Mouse (Mus musculus): ENCODE measurements around the gene Tmem163. TPM values are rescaled to one million over a fixed set of nuclear protein-coding genes. Genes with fewer than 3 reads are reported as not detected.

The Tmem163 gene
- polyA plus RNA-seq, 1 experiment = 5.7 TPM

GRCm38 (mm10) chr1:127500219-127500618 is 179.1 kb downstream of the Tmem163 start:
- TF ChIP-seq CTCF (IDR thresholded peaks at IDR 0.05; ENCODE audit: control insufficient read depth, insufficient read depth, low read length) (peak; percentile 84), POLR2A (IDR thresholded peaks at IDR 0.05; ENCODE audit: borderline replicate concordance, control insufficient read depth, low read depth, low read length) (no peak)
- no peak overlapping the region for H3K4me3 ChIP-seq (replicated peaks; ENCODE audit: control insufficient read depth, low read depth, low read length)
- no peak overlapping the region for H3K27ac ChIP-seq (ENCODE audit: control insufficient read depth, insufficient read depth, low read depth, low read length, poor library complexity)
- 9% methylated on average over 8 of the region's 8 CpGs for WGBS
- peaks cover 2% of the 10 kb centered on the region; the same call in 1 of the 2 replicates for H3K4me1 ChIP-seq (ENCODE audit: control insufficient read depth, insufficient read depth, low read length)

- Histone ChIP-seq H3K4me1 (ENCODE audit: control insufficient read depth, insufficient read depth, low read length) (peaks cover 2% of the 10 kb centered on the region; the same call in 1 of the 2 replicates), H3K27ac (ENCODE audit: control insufficient read depth, insufficient read depth, low read depth, low read length, poor library complexity) (no peak overlapping the region), H3K4me3 (replicated peaks; ENCODE audit: control insufficient read depth, low read depth, low read length) (no peak overlapping the region)
- TF ChIP-seq CTCF (IDR thresholded peaks at IDR 0.05; ENCODE audit: control insufficient read depth, insufficient read depth, low read length) = no peak
- no peak for TF ChIP-seq POLR2A (IDR thresholded peaks at IDR 0.05; ENCODE audit: borderline replicate concordance, control insufficient read depth, low read depth, low read length)
- 66% methylated on average over 9 of the region's 9 CpGs for WGBS
These were observed 180.6 kb downstream of the Tmem163 start for GRCm38 (mm10) chr1:127498746-127499145.

DNA sequence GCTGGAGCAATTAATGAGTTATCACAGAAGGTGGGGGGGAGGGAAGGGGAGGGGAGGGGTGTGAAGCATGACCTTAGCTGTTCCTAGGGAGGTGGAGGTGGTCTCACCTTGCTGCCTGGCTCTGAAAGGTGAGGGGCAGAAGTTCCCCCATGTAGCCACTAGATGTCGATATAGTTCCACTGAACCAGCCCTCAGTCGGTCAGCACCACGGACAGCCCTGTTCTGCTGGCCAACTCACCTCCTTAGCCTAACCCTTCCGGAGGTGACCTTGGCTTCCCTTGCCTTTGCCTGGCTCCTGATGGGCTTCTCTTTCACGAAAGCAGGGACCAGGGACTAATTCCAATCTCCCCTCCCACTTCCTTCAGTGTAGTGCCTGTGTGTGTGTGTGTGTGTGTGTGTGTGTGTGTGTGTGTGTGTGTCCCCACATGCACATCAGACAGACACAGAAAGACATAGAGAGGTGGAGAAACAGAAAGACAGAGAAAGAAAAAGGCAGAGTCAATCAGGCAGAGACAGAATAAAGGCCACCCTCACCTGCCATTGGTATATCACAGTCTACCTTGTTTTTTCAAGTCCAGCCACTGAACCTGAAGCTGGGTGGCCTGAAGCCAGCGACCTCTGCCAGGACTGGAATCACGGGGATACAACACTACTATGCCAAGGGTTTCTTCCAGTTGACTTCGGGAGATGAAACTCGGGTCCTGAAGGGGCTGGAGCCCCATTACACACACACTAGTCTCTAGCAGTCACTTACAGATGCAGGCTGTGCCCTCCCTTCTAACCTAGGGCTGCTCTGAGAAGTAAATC is 182.4 kb downstream of the Tmem163 start:
- TF ChIP-seq POLR2A (IDR thresholded peaks at IDR 0.05; ENCODE audit: borderline replicate concordance, control insufficient read depth, low read depth, low read length) = no peak
- TF ChIP-seq CTCF (IDR thresholded peaks at IDR 0.05; ENCODE audit: control insufficient read depth, insufficient read depth, low read length) = peak; percentile 94
- H3K4me1 ChIP-seq (ENCODE audit: control insufficient read depth, insufficient read depth, low read length) = peaks cover 2% of the 10 kb centered on the region; the same call in 1 of the 2 replicates
- H3K4me3 ChIP-seq (replicated peaks; ENCODE audit: control insufficient read depth, low read depth, low read length) = no peak overlapping the region
- no peak overlapping the region for H3K27ac ChIP-seq (ENCODE audit: control insufficient read depth, insufficient read depth, low read depth, low read length, poor library complexity)
- WGBS = 27% methylated on average over 9 of the region's 9 CpGs

DNA sequence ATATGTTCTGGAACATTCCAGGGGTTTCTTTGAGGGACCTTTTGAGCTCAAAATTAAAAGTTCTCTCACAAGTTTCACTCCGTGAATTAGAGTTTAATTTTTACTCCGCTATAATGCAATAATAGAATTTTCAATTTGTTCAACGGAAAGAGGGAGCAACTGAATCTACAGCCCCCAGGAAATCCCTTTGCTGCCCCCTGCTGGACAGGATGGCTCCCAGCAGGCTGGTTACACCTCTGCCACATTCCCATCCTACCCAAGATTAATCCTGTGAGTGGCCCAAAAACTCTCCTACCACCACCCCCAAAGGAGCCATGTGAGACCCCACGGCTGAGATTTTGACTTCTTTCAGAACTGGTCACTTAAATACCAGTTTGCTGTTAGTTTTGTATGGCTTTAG is 192.2 kb downstream of the Tmem163 start:
- no peak overlapping the region for H3K27ac ChIP-seq (ENCODE audit: control insufficient read depth, insufficient read depth, low read depth, low read length, poor library complexity)
- no peaks in the 10 kb centered on the region for H3K4me1 ChIP-seq (ENCODE audit: control insufficient read depth, insufficient read depth, low read length)
- H3K4me3 ChIP-seq (replicated peaks; ENCODE audit: control insufficient read depth, low read depth, low read length) = no peak overlapping the region
- WGBS = 79% methylated on average over 4 of the region's 4 CpGs
- no peak for TF ChIP-seq POLR2A (IDR thresholded peaks at IDR 0.05; ENCODE audit: borderline replicate concordance, control insufficient read depth, low read depth, low read length)
- TF ChIP-seq CTCF (IDR thresholded peaks at IDR 0.05; ENCODE audit: control insufficient read depth, insufficient read depth, low read length) = peak; percentile 65; the same call in 1 of the 2 replicates

DNA sequence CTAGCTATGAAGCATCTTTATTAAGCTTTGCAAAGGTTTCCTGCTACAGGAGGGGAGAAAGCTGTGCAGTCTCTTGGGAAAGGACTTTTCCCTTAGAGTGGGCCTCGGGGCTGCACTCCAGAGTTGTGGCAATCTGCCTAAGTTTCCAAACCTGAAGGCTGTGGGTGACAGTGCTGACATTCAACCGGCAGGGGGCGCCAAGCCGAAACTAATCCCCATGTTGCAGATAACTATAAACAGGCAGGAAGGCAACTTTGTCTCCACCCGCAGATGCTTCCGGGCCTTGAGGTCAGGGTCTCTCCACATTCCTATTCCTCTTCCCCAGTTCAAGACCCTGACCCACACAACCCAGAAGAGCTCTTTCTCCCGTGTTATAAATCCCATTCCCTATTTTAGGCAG is 194.5 kb downstream of the Tmem163 start:
- Histone ChIP-seq H3K4me1 (ENCODE audit: control insufficient read depth, insufficient read depth, low read length) (no peaks in the 10 kb centered on the region), H3K4me3 (replicated peaks; ENCODE audit: control insufficient read depth, low read depth, low read length) (no peak overlapping the region), H3K27ac (ENCODE audit: control insufficient read depth, insufficient read depth, low read depth, low read length, poor library complexity) (no peak overlapping the region)
- TF ChIP-seq POLR2A (IDR thresholded peaks at IDR 0.05; ENCODE audit: borderline replicate concordance, control insufficient read depth, low read depth, low read length) (no peak), CTCF (IDR thresholded peaks at IDR 0.05; ENCODE audit: control insufficient read depth, insufficient read depth, low read length) (peak; percentile 83)
- WGBS = 36% methylated on average over 7 of the region's 7 CpGs

DNA sequence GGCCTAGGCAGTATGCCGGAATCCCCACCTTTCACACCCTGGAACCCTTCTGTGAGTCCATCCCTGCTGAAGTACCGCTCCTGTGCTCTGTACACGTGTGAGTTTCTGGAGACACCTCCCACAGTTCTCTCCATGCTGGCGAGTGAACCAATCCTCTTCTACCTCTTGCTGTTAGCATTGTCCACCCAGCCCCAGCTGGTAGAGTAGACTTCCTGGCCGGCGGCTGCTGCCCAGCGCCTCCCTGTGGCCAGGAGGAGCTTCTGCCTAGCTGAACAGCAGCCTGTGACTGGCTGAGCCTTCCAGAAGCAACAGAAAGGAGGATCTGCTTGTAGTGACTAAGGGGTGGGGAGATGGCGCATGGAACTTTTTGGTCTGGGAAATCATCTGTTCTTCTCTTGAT is 195.2 kb downstream of the Tmem163 start:
- Histone ChIP-seq H3K4me3 (replicated peaks; ENCODE audit: control insufficient read depth, low read depth, low read length) (no peak overlapping the region), H3K4me1 (ENCODE audit: control insufficient read depth, insufficient read depth, low read length) (no peaks in the 10 kb centered on the region), H3K27ac (ENCODE audit: control insufficient read depth, insufficient read depth, low read depth, low read length, poor library complexity) (no peak overlapping the region)
- 88% methylated on average over 8 of the region's 8 CpGs for WGBS
- TF ChIP-seq POLR2A (IDR thresholded peaks at IDR 0.05; ENCODE audit: borderline replicate concordance, control insufficient read depth, low read depth, low read length) = no peak
- no peak for TF ChIP-seq CTCF (IDR thresholded peaks at IDR 0.05; ENCODE audit: control insufficient read depth, insufficient read depth, low read length)

DNA sequence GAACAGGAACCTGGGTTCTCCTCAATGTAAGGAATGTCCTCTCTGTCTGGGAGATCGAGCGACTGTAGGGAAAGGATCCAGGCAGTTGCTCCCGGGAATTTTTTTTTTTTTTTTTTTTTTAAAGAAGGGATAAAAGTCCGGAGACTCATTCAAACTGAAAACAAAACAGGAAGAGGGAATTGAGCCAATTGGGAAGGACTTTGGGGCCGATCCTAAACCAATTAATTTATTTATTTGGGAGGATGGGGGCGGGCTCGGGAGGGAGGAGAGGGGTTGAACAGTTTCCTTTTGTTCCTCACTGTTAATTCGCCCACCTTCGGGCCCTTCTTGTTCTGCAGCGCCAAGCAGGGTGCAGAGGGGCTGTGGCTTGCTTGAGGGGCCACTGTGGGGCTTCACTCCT is 196.4 kb downstream of the Tmem163 start:
- no peak overlapping the region for H3K27ac ChIP-seq (ENCODE audit: control insufficient read depth, insufficient read depth, low read depth, low read length, poor library complexity)
- H3K4me1 ChIP-seq (ENCODE audit: control insufficient read depth, insufficient read depth, low read length) = no peaks in the 10 kb centered on the region
- H3K4me3 ChIP-seq (replicated peaks; ENCODE audit: control insufficient read depth, low read depth, low read length) = no peak overlapping the region
- no peak for TF ChIP-seq CTCF (IDR thresholded peaks at IDR 0.05; ENCODE audit: control insufficient read depth, insufficient read depth, low read length)
- TF ChIP-seq POLR2A (IDR thresholded peaks at IDR 0.05; ENCODE audit: borderline replicate concordance, control insufficient read depth, low read depth, low read length) = no peak
- 88% methylated on average over 10 of the region's 10 CpGs for WGBS

DNA sequence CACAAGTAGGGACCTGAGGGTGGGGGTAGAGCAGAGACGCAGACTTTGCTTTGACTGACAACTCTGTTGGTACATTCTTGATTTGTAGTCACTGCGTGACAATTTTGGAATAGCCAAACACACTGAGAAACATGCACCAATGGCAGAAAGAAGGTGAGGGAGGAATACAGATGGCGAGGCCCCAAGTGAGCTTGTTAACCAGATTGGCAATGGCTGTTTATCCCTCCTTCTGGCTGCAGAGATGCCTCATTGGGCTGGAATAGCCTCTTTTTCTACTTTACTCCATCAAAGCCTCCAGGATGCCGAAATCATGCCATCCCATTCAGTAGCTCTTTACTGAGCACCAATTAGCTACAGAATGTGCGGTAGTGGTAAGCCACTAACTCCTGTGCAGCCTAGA is 203.6 kb downstream of the Tmem163 start:
- H3K4me1 ChIP-seq (ENCODE audit: control insufficient read depth, insufficient read depth, low read length) = no peaks in the 10 kb centered on the region
- 84% methylated on average over 5 of the region's 5 CpGs for WGBS
- no peak overlapping the region for H3K4me3 ChIP-seq (replicated peaks; ENCODE audit: control insufficient read depth, low read depth, low read length)
- H3K27ac ChIP-seq (ENCODE audit: control insufficient read depth, insufficient read depth, low read depth, low read length, poor library complexity) = no peak overlapping the region
- TF ChIP-seq CTCF (IDR thresholded peaks at IDR 0.05; ENCODE audit: control insufficient read depth, insufficient read depth, low read length) (no peak), POLR2A (IDR thresholded peaks at IDR 0.05; ENCODE audit: borderline replicate concordance, control insufficient read depth, low read depth, low read length) (no peak)
